Mouse (Mus musculus) E14TG2a.4 (cell line): ENCODE measurements around the gene Flrt1.

Experiments
- CTCF ChIP-seq: conservative IDR thresholded peaks from 2 replicates; pipeline ENCODE4 v1.5.1; 2014; ENCODE audit warnings: low read length
- NANOG ChIP-seq: IDR thresholded peaks from 2 replicates; pipeline ENCODE4 v1.6.1; 2014; ENCODE audit warnings: borderline replicate concordance, low read length, mixed read lengths

GRCm38 (mm10) chr19:7090369-7091064 lies 15.0 kb downstream of the Flrt1 start:
- TF ChIP-seq CTCF (no peak), NANOG (no peak)
